ENCODE assay signal across 1 mouse cellular context in the genomic region with DNA sequence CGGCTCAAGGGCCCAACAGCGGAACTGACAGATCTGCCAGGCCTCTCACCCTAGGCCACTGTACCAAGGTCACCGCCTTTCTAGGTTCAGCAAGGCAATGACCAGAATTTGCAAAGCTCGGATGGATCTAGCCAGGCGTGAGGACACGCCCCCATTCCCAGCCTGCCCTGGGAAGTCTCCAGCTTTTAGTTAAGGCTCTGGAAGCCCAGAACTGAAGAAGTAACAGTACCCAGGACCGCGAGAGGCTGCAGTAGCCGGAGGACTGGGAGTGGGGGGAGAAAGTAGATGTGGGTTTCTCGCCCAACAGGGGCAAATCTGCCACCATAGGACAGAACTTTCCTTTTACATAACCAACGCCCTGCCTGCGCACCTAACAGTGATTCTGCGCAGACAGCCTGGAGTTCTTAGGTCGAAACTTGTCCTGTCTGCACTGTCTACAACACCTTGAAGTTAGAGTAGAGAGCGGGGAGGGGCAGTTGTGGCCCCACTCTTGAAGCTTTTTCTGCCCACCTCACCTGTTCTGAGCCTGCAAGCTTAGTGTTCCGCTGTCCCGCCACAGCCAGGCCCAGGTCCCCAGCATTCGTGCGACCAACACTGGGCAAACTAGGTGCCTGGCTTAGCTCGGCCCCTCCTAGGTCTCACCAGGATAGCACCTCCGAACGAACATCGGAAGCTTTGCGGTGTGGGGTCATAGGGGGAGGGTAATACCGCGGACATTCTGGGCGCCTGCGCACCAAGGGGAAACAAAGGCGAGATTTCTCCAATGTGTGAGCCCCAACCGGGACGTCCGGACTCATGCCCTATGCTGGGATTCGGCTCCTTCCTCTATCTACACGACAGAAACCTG.
TF ChIP-seq lines count a peak whose summit lies in the region.

No protein-coding gene starts in this region.

TF ChIP-seq in ES-E14, 5 proteins besides CTCF, POLR2A, EP300 and RAD21 (continued from another document):
- TF ChIP-seq HCFC1 (IDR thresholded peaks at IDR 0.05; ENCODE audit: borderline replicate concordance, insufficient read depth, low read length) (no peak), ZNF384 (IDR thresholded peaks at IDR 0.05; ENCODE audit: low read depth, low read length) (no peak), CHD2 (IDR thresholded peaks at IDR 0.05; ENCODE audit: low read depth, low read length) (no peak)
TF ChIP-seq in ES-E14: peak in this region for 0.
